18 mouse cellular contexts compared by ENCODE assay signal in the genomic region with DNA sequence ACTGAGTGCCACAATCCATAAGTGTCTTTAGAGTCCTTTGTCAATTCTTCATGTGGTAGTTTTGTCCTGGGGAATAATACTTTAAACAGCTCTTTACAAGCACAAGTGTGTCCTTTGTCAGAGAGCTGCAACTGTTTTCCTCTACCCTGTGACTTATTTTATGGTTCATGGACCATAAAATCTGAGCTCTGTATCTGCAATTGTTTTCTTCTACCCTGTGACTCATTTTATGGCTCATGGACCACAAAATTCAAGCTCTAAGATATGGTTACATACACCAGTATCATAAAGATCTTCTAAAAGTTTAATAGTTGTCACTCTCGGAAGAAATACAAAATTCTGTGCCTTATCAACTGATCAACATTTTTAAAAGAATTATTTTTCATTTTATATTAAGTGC. TPM values are rescaled to one million over a fixed set of nuclear protein-coding genes. Genes with fewer than 3 reads are reported as not detected.
A peak's percentile ranks its signal among the peaks of the same experiment; 100 is the strongest.
DNase-seq lines count a peak whose midpoint lies in the region; ATAC-seq and TF ChIP-seq lines count a peak whose summit lies in the region.
"Had no signal": no experiment of that assay in that cellular context is flagged by ENCODE, and none has a peak within 500 bp of the region (broad histone marks: within the 10 kb centered on the region; RNA-seq: fewer than 3 reads in every experiment).

No protein-coding gene starts in this region.

- no peaks in the 10 kb centered on the region for H3K79me2 ChIP-seq in myocyte (ENCODE audit: control insufficient read depth, insufficient read depth)

- H3K4me3 ChIP-seq in kidney, postnatal 0 days (replicated peaks; ENCODE audit: low read depth, low read length) = no peak overlapping the region
- H3K4me3 ChIP-seq in intestine, embryonic 15.5 days (replicated peaks) = no peak overlapping the region
- H3K4me3 ChIP-seq in myocyte = no peak overlapping the region
- H3K4me3 ChIP-seq: embryonic facial prominence, embryonic 12.5 days; forebrain, embryonic 15.5 days; heart, embryonic 15.5 days; hindbrain, embryonic 13.5 days had no signal

- no peaks in the 10 kb centered on the region for H3K4me1 ChIP-seq in kidney, postnatal 0 days (replicated peaks; ENCODE audit: insufficient read depth, low read length)
- no peaks in the 10 kb centered on the region for H3K4me1 ChIP-seq in intestine, embryonic 15.5 days (replicated peaks)
- H3K4me1 ChIP-seq: embryonic facial prominence, embryonic 12.5 days; forebrain, embryonic 15.5 days; hindbrain, embryonic 13.5 days had no signal

- ATAC-seq in kidney, postnatal 0 days (replicated peaks; ENCODE audit: low FRiP score, low read depth) = no peak
- peak; percentile 91 for ATAC-seq in intestine, embryonic 15.5 days
- ATAC-seq: forebrain, embryonic 15.5 days had no signal

- 0 out of 2 replicates have a peak, but pooled peaks cover 10% of the 10 kb centered on the region for H3K36me3 ChIP-seq in kidney, postnatal 0 days (ENCODE audit: insufficient read depth, low read length)
- H3K36me3 ChIP-seq in intestine, embryonic 15.5 days = peaks cover 2% of the 10 kb centered on the region; the same call in 1 of the 2 replicates
- peaks cover 14% of the 10 kb centered on the region for H3K36me3 ChIP-seq in myocyte (ENCODE audit: control insufficient read depth, insufficient read depth)

- no peak for TF ChIP-seq CTCF in kidney, postnatal 0 days (IDR thresholded peaks at IDR 0.05; ENCODE audit: low read depth)

- H3K27ac ChIP-seq in kidney, postnatal 0 days = no peak overlapping the region
- H3K27ac ChIP-seq in intestine, embryonic 15.5 days = no peak overlapping the region
- H3K27ac ChIP-seq: embryonic facial prominence, embryonic 12.5 days; forebrain, embryonic 15.5 days; heart, embryonic 15.5 days; hindbrain, embryonic 13.5 days had no signal

- 48% methylated on average over 1 of the region's 1 CpGs for WGBS in kidney, postnatal 0 days
- whole genome bisulfite sequencing in intestine, embryonic 15.5 days = 72% methylated on average over 1 of the region's 1 CpGs

- TF ChIP-seq POLR2A in myocyte (IDR thresholded peaks at IDR 0.05; ENCODE audit: insufficient read length, low read depth) = no peak

- no peaks in the 10 kb centered on the region for H3K27me3 ChIP-seq in kidney, postnatal 0 days (ENCODE audit: insufficient read depth, low read length)
- no peaks in the 10 kb centered on the region for H3K27me3 ChIP-seq in intestine, embryonic 15.5 days (replicated peaks)
- no peaks in the 10 kb centered on the region for H3K27me3 ChIP-seq in myocyte (ENCODE audit: control insufficient read depth, insufficient read depth, insufficient read length)
- H3K27me3 ChIP-seq: embryonic facial prominence, embryonic 12.5 days; forebrain, embryonic 15.5 days; heart, embryonic 15.5 days; hindbrain, embryonic 13.5 days had no signal

- DNase-seq in kidney, postnatal 0 days (ENCODE audit: low spot score) = peak; percentile 53
- DNase-seq in kidney, postnatal 4 days = no peak
- no peak for DNase-seq in thymus, postnatal 25 days
- no peak for DNase-seq in spleen, postnatal 14 days (ENCODE audit: low spot score in 2 of 2)
- DNase-seq: adrenal gland, postnatal 10 days; cerebellum, adult 11 months; cerebellum, adult 8-10 months; cerebellum, postnatal 14 days; gastrocnemius, postnatal 10 days; heart, adult 18-20 months; heart, postnatal 14 days had no signal

- no peaks in the 10 kb centered on the region for H3K9me3 ChIP-seq in kidney, postnatal 0 days (replicated peaks; ENCODE audit: low read length)
- no peaks in the 10 kb centered on the region for H3K9me3 ChIP-seq in intestine, embryonic 15.5 days
- H3K9me3 ChIP-seq: embryonic facial prominence, embryonic 12.5 days; forebrain, embryonic 15.5 days; heart, embryonic 15.5 days; hindbrain, embryonic 13.5 days had no signal

- H3K4me2 ChIP-seq in kidney, postnatal 0 days (ENCODE audit: low read length) = no peak overlapping the region
- no peak overlapping the region for H3K4me2 ChIP-seq in intestine, embryonic 15.5 days (replicated peaks)
- peak overlapping the region; percentile 7 for H3K4me2 ChIP-seq in myocyte (ENCODE audit: low read depth)
- H3K4me2 ChIP-seq: embryonic facial prominence, embryonic 12.5 days; forebrain, embryonic 15.5 days; heart, embryonic 11.5 days; heart, embryonic 15.5 days; hindbrain, embryonic 13.5 days had no signal

- H3ac ChIP-seq in myocyte (ENCODE audit: control insufficient read depth, insufficient read length) = no peak overlapping the region

- H3K9ac ChIP-seq in kidney, postnatal 0 days (ENCODE audit: low read depth, low read length) = no peak overlapping the region
- H3K9ac ChIP-seq in intestine, embryonic 15.5 days = no peak overlapping the region
- H3K9ac ChIP-seq: embryonic facial prominence, embryonic 12.5 days; forebrain, embryonic 15.5 days; heart, embryonic 15.5 days; hindbrain, embryonic 13.5 days had no signal

TF ChIP-seq in myocyte, 11 proteins besides CTCF, POLR2A, EP300 and RAD21:
- TF ChIP-seq TCF3 (IDR thresholded peaks at IDR 0.05; ENCODE audit: insufficient read length, low read depth) (no peak), CEBPB (IDR thresholded peaks at IDR 0.05; ENCODE audit: insufficient read depth, poor library complexity, severe bottlenecking) (no peak), SRF (IDR thresholded peaks at IDR 0.05; ENCODE audit: control insufficient read depth, insufficient read length, low read depth) (no peak), REST (IDR thresholded peaks at IDR 0.05; ENCODE audit: insufficient read depth, insufficient read length) (no peak), MAX (IDR thresholded peaks at IDR 0.05; ENCODE audit: low read depth) (no peak), USF1 (IDR thresholded peaks at IDR 0.05; ENCODE audit: low read depth) (no peak), MYOD1 (IDR thresholded peaks at IDR 0.05; ENCODE audit: control insufficient read depth in 1 of 3, insufficient read length in 2 of 3, low read depth in 2 of 3) (no peak)
TF ChIP-seq in myocyte: peak in this region for 0.

RNA-seq across cellular contexts. Expression of a gene that starts 27.6 kb away (rescaled TPM):
- polyA plus RNA-seq in kidney, postnatal 0 days (2015; fragmentation: Nextera tagmentation; extraction: Ambion mirVana) = 24.3 and 25.5 TPM in 2 replicates
- 18.7 and 22.9 TPM in 2 replicates for polyA plus RNA-seq in intestine, embryonic 15.5 days (2015; fragmentation: Nextera tagmentation; extraction: Ambion mirVana)
- 31.0 TPM for polyA plus RNA-seq in myocyte (2012; fragmentation: generic; extraction: Trizol)
